Mouse (Mus musculus): ENCODE measurements around the gene Dcaf8.
"Not testable (repeated sequence)": the region's sequence is repeated elsewhere in the genome, so short reads cannot be mapped to it uniquely, and the experiment has no call there.

Dcaf8 gene

GRCm38 (mm10) chr1:172220414-172220813 is 72.5 kb downstream of the Dcaf8 start:
- DNase-seq, result no peak

DNA sequence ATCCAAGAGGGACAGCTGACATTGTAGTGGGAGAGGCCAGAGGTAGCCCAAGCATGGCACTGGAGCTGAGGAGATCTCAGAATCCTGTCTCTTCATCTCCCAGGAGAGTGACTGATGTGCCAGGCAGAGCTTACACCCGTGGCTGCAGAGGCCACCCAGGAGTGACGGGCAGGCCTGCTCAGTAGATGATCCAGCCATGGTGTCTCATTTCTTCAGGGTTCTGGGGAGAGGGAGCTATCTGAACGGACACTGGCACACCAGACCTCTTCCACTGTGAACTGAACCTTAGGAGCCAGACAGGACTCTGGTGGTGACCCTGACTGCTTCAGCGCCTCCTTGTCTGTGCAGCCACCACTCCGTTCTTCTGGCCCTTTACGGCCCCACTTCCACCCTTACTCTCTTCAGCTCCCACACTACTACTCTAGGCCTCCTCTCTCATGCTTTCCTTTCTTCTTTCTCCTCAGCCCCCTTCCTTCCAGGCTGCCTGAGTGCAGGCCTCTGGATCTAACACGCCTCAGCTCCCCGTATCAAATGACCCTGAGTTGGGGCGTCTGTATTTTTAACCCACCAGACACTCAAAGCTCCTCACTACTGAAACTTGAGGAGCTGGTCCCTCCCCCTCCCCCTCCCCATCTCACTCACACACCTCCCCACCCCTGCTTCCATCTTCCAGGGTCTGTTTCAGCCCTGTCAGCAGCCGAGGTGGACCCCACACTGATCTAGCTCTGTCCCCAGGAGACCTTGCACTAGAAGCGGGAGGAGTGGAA is 73.6 kb downstream of the Dcaf8 start:
- DNase-seq, result no peak

DNA sequence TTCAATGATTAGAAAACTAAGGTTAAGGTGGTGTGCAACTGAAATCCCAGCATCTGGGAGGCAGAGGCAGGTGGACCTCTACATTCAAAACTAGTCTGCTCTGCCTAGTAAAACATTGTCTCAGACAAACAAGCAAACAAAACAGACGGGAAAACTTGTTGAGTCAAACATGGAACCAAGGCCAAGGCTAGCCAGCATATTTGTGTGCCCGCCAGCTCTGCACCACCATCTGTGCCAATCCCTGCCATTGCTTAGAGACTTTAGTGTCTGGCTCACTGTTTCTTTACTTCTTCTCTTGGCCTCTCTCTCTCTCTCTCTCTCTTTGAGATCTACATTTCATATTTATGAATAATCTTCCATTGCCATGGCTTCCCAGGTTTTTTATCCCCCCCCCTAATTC is 80.3 kb downstream of the Dcaf8 start:
- DNase-seq, result no peak

DNA sequence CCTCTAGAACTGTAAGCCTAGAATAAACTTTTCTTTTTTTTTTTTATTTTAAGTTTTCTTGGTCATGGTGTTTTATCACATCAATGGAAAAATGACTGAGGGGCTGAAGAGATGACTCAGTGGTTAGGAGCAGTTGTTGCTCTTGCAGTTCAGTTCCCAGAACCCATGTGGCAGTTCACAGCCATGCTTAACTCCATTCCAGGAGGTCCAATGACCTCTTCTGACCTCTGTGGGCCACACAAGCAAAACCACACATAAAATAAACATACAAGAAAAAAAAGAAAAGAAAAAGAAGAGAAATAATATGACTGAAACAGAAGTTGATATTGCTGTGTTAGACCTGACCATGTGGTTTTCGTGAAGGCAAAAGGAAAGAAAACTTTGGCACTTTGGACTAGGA is 81.3 kb downstream of the Dcaf8 start:
- no peak for DNase-seq

- no peak for DNase-seq
Measured at GRCm38 (mm10) chr1:172240945-172241708, 93.2 kb downstream of the Dcaf8 start.

- no peak for DNase-seq
Measured at GRCm38 (mm10) chr1:172242401-172242800, 94.5 kb downstream of the Dcaf8 start.

DNA sequence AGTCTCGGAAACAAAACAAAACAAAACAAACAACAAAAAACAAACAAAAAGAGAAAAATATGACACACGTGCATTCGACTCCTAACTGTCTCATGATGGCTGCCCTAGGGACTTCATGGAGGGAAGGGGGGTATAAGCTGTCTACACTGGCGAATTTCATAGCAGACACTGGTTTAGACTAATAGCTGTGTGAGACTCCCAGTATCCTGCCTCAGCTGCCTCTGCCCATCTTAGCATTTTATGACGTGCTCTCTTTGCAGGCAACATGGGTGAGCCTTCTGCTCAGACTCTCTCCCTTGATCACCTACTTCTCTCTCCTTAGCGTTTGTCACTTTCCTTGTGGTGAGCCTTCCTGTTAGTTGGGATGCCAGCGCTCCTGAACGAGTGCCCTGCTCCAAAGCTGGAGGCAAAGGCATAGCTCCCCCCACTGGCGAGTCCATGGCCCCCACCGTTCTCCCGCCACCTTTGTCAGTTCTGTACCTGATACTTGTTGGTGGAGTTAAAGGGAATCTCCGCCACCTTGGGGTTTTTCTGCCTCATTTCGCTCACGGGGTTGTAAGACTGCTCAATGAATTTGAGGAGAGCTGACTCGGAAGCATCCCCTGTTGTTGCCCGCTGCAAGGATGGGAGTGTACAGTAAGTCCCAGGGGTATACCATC is 95.8 kb downstream of the Dcaf8 start:
- peak; percentile 10 for DNase-seq

GRCm38 (mm10) chr1:172244645-172245044 is 96.8 kb downstream of the Dcaf8 start:
- not testable (repeated sequence) for DNase-seq

Measured in thymus, postnatal 14 days (tissue).